Mouse (Mus musculus) layer of hippocampus, postnatal 10 days (tissue): ENCODE results near the gene Cped1. TPM values are rescaled to one million over a fixed set of nuclear protein-coding genes. Genes with fewer than 3 reads are reported as not detected.

Source experiments
- DNase-seq, 2 experiments: peaks; one replicate each; pipeline ENCODE4 v3.0.0; 2021; ENCODE audit warnings: low spot score in 2 of 2
- total RNA-seq, 2 experiments: library from RNA; stranded (reverse); gene quantifications; 2 replicates each; pipeline ENCODE4 v1.2.3; 2021

Gene Cped1
- total RNA-seq, 2 experiments from 2014 or later: 2.0 to 2.1 TPM

DNA sequence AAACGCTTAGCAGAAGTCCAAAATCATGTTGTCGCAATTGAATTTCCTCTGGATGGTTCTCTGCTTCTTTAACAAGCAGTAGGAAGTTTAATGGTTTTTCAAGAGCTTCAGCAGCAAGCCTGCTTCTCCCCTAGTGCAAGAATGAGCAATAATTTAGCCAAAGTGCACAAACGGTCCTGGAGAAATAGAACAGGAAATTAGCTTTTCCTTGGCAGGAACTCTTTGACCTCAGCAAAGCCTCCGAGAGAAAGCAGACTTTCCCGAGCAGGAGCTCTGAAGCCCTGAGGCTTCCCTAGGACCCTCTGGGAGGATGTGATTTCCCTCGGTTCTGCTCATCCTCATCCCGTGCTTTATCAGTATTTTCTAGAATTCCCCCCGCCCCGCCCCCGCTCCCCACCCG, 13.3 kb downstream of the Cped1 start:
- no peak for DNase-seq

DNA sequence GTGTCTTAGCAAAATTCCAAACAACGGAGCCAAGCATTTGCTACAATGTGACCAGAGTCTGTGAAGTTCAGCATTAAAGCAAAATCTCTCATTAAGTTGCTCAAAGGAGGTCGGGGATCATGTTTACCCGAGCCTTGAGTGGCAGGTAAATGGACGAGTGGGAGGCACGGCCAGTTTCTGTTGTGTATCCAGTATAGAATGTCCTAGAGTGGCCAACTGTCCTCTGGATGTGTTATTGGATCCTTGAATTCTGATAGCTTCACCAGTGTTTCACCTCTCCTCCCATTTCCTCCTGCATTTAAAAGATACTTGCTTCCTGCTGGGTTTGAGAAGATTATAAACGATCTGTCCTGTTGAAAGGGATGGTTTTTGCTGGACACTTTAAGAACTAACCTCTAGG, 14.4 kb downstream of the Cped1 start:
- no peak for DNase-seq

DNA sequence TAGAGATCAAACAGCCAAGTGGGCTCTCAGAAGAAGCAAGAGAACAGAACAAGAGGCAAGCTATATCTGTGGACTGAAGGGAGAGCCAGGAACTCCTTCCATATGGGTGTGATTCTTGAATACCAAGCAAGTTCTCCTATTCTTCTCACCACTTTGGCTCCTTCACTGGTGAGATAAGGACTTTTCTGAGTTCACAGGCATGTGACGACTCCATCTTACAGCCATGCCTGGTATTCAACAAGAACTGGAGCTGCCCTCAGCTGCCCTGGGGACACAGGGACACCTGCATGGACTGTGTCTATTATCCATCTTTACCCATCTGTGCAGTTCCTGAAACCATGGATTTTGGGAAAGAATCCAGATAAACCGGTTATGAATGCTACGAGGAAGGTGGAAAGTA, 15.2 kb downstream of the Cped1 start:
- no peak for DNase-seq

GRCm38 (mm10) chr6:22001284-22001916, 15.7 kb downstream of the Cped1 start:
- DNase-seq: no peak

GRCm38 (mm10) chr6:22002521-22003199, 16.9 kb downstream of the Cped1 start:
- no peak for DNase-seq

GRCm38 (mm10) chr6:22003200-22003587, 17.5 kb downstream of the Cped1 start:
- DNase-seq: no peak

GRCm38 (mm10) chr6:22003959-22004543, 18.3 kb downstream of the Cped1 start:
- DNase-seq: no peak

DNA sequence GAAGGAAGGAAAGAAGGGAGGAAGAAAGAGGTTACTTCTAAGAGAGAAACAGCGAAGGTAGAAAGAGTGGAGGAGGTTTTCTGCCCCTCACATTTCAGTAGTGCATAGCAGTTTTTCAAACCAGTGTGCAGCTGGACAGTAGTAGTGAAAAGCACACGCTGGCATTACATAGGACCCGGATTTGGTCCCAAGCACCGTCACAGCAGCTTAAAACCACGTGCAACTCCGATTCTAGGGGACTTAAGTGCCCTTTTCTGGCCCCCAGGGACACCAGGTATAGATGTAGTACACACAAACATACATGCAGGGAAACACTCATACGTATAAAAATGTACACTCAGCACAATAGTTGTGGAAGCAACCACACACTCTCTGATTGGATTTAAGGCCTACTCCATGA, 22.6 kb downstream of the Cped1 start:
- no peak for DNase-seq

- no peak for DNase-seq
Observed at GRCm38 (mm10) chr6:22010258-22010657, 24.5 kb downstream of the Cped1 start.

DNA sequence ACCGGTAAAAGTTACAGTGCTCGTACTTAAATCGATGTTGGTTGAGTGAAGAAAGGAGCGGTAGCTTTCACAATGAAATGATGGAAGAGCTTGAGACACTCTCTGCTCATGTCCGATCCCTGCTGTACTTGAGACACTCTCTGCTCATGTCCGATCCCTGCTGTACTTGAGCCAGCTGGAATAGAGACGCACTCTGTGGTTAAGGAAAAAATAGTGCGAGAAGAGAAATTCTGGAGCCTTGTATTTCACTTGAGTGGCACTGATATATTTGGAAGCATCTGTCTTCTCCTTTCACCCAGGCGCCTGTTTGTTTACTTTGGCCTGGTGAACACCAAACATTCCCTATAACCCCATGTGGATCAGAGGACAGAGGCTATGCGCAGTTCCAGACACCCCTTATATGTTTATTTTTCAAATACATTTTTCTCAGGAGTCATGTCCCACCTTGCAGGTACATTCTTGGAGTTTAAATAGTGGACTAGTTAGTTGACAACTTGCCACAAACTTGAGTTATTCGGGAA, 25.1 kb downstream of the Cped1 start:
- no peak for DNase-seq

GRCm38 (mm10) chr6:22011546-22011945, 25.8 kb downstream of the Cped1 start:
- no peak for DNase-seq

DNA sequence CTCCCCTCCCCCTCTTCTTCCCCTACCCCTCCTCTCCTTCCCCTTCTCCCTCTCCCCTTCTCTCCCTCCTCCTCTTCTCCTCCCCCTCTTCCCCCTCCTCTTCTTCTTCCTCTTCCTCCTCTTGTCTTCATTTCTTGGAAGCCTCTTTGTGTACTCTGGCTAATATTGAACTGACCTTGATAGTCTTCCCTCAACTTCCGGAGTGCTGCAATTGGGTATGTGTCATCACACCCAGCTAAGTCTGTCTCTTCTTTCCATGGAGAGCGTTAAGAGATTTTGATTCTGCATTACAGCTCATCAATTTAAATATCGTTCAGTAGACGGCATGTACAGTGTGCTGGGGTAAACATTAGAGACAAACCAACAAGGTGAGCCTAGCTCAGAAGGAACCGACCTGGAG, 26.4 kb downstream of the Cped1 start:
- DNase-seq: no peak

GRCm38 (mm10) chr6:22012501-22012900, 26.8 kb downstream of the Cped1 start:
- DNase-seq: no peak

DNA sequence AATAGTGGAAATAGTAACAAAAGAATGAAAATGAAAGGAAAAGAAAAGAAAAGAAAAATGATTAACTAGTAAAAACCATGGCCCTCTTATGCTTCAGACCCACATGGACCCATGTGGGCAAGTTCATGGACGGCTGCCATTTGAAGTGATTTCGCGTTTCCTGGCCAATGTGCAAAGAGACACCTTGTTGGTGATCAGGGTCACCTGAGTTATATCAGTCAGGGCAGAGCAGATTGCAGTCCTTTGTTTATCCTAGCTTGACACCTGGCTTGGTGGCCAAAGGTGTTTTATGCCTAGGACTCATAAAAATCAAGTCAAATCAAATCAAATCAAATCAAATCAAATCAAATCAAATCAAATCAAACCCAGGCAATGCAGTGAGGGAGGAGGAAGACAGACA, 27.7 kb downstream of the Cped1 start:
- no peak for DNase-seq

- DNase-seq: no peak
Observed at GRCm38 (mm10) chr6:22014291-22014911, 28.7 kb downstream of the Cped1 start.

DNA sequence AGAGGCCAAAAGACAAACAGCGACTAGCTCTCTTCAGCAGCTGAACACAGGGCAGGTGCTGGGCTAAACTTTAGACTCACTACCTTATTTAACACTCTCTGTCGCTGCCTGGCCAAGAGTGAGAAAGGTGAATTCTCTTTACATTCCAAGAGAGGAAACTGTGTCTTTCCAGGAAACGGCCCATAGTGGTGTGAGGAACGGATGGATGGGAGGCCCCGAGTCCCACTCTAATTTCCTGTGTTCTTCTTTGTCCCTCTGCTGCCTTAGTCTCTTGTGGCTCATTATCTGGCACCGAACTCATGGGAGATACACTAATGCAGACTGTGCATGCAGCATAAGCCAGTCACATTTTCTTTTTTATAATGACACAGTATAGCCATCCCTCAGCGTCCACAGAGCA, 31.9 kb downstream of the Cped1 start:
- no peak for DNase-seq

GRCm38 (mm10) chr6:22018768-22019445, 33.2 kb downstream of the Cped1 start:
- DNase-seq: no peak

DNA sequence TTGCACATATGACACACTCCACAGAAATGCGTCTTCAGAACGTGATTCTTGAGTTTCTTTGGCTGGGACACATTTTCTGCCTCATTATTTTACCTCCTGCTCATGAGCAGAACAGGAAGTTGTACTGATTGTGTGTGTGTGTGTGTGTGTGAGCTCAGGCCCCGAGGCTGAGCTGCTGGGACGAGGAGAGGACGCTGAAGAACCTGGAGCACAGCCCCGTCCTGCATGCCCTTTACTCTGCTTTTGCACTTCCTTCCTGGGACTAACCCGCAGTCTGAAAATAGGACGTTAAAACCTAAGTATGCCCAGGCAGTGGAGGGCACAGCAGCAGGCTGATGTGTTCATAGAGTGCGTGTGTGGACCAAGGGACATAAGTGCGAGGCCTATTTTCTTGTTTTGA, 33.9 kb downstream of the Cped1 start:
- no peak for DNase-seq

DNA sequence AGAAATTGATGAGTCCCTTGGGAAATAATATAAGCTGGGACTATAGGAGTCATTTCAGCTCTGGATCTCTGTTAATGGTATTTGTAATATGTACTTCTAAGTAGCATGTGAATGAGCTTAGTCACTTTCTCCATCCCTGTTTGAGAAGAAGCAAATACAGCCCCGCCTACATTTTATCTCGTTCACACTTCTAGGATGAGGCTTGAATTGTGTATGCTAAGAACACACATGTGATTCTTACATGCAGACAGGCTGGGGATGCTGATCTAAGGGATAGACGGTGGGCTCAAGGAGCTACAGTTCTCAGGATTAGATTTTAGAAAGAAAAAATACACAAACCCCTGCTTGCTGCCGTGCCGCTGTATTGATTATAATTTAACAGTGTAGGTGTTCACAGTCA, 35.0 kb downstream of the Cped1 start:
- no peak for DNase-seq

DNA sequence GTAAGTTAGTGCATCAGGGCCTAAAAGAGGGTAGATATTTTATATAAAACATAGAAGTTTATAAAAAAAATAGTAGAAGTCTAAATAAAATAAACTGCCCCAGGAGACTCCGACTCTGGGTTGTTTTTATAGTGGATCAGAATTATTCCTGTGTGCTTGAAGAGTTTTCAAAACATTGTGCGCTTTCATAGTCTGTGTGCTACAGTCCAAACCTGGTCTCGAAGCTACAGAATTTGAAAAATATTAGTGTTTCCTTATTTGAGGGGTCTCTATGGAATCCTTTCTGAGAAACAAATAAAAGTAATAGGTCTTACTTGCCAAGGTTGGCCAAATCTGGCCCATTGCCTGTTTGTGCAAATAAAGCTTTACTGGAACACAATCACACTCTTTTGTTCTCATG, 35.6 kb downstream of the Cped1 start:
- DNase-seq: no peak

DNA sequence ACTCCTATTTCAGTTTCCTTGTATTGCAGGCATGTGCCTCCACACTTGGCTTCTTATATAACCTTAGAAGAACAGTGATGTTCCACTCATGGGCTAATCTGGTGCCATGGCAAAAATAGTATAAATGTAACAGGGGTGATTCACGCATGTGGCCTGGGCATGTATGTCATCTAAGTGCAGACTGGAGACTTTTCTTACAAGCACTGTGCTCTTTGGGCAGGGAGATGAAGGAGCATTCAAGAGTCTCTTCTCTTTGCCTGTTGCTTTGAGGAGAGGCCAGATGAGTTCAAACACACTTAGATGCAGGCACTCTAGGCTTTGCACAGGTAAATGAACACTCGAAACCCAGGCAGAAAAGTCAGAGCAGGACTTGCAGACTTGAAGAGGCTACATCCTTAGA, 38.5 kb downstream of the Cped1 start:
- DNase-seq: no peak
